Mouse (Mus musculus) midbrain, embryonic 14.5 days (tissue): Measurements from ENCODE around the gene Pde11a. TPM values are rescaled to one million over a fixed set of nuclear protein-coding genes. Genes with fewer than 3 reads are reported as not detected.
A peak's percentile ranks its signal among the peaks of the same experiment; 100 is the strongest.

Experiments
- ATAC-seq: fragments of 200-750 bp; cut with Nextera tagmentation; 2 replicates; pipeline ENCODE4 v1.8.0; 2017; ENCODE audit warnings: moderate number of reproducible peaks, moderate library complexity; ENCODE audit not compliant: low FRiP score, low TSS enrichment
- DNase-seq: peaks from one replicate; pipeline ENCODE4 v3.0.0-alpha.2; 2015
- H3K27ac ChIP-seq: fragments of 300-500 bp; sonication (generic); replicated peaks from 2 replicates; pipeline ENCODE4 v1.5.1; 2014; ENCODE audit warnings: mild to moderate bottlenecking, low read depth, low read length, moderate library complexity
- H3K27me3 ChIP-seq: fragments of 300-500 bp; sonication (generic); 2 replicates; pipeline ENCODE4 v1.6.1; 2014; ENCODE audit warnings: low read length, control low read depth, mixed read lengths; ENCODE audit not compliant: control insufficient read depth, insufficient read depth
- H3K36me3 ChIP-seq: fragments of 300-500 bp; sonication (generic); 2 replicates; pipeline ENCODE4 v1.6.1; 2014; ENCODE audit warnings: low read length, control low read depth; ENCODE audit not compliant: control insufficient read depth, insufficient read depth
- H3K4me1 ChIP-seq: fragments of 300-500 bp; sonication (generic); 2 replicates; pipeline ENCODE4 v1.6.1; 2014; ENCODE audit warnings: mild to moderate bottlenecking, antibody characterized with exemption, low read length, control low read depth; ENCODE audit not compliant: control insufficient read depth, insufficient read depth
- H3K4me2 ChIP-seq: fragments of 300-500 bp; sonication (generic); 2 replicates; pipeline ENCODE4 v1.6.1; 2014; ENCODE audit warnings: mild to moderate bottlenecking, low read length, moderate library complexity
- H3K4me3 ChIP-seq: fragments of 300-500 bp; sonication (generic); replicated peaks from 2 replicates; pipeline ENCODE4 v1.5.1; 2014; ENCODE audit warnings: low read depth, low read length
- H3K9ac ChIP-seq: fragments of 300-500 bp; sonication (generic); replicated peaks from 2 replicates; pipeline ENCODE4 v1.6.1; 2014; ENCODE audit warnings: mild to moderate bottlenecking, low read length, moderate library complexity
- H3K9me3 ChIP-seq: fragments of 300-500 bp; sonication (generic); 2 replicates; pipeline ENCODE4 v1.6.1; 2016; ENCODE audit warnings: low read length, control low read depth, mixed read lengths; ENCODE audit not compliant: control insufficient read depth
- WGBS: fragments of 180-500 bp; shearing (Covaris S2); extraction: QIAGEN DNeasy Blood & Tissue Kit; methylation state at CpG from one replicate; pipeline ENCODE4 v1.1.7; 2014; 5-methylcytosine and 5-hydroxymethylcytosine counted together
- polyA plus RNA-seq: library from polyadenylated mRNA; unstranded; fragments of >200 nt; fragmentation: Nextera tagmentation; extraction: Ambion mirVana; gene quantifications from 2 replicates; pipeline ENCODE4 v1.2.1, GENCODE M21; 2014

Pde11a gene
- polyA plus RNA-seq, 1 experiment from 2014 or later = 0.63 TPM

- H3K4me1 ChIP-seq = no peaks in the 10 kb centered on the region
- no peaks in the 10 kb centered on the region for H3K36me3 ChIP-seq
- no peaks in the 10 kb centered on the region for H3K9me3 ChIP-seq
- no peak for ATAC-seq
- no peak overlapping the region for H3K4me3 ChIP-seq
- no peaks in the 10 kb centered on the region for H3K27me3 ChIP-seq
- DNase-seq = no peak
- H3K4me2 ChIP-seq = no peak overlapping the region
- no peak overlapping the region for H3K9ac ChIP-seq
- 59% methylated on average over 2 of the region's 2 CpGs for WGBS
- no peak overlapping the region for H3K27ac ChIP-seq
Observed at GRCm38 (mm10) chr2:76158973-76159372, 179.6 kb downstream of the Pde11a start.

- H3K36me3 ChIP-seq = no peaks in the 10 kb centered on the region
- DNase-seq (no peak), ATAC-seq (no peak)
- no peaks in the 10 kb centered on the region for H3K4me1 ChIP-seq
- no peaks in the 10 kb centered on the region for H3K9me3 ChIP-seq
- H3K27me3 ChIP-seq = no peaks in the 10 kb centered on the region
- 47% methylated on average over 10 of the region's 10 CpGs for WGBS
- H3K4me3 ChIP-seq = no peak overlapping the region
- no peak overlapping the region for H3K4me2 ChIP-seq
- H3K9ac ChIP-seq = no peak overlapping the region
- no peak overlapping the region for H3K27ac ChIP-seq
Observed at GRCm38 (mm10) chr2:76141136-76141535, 197.4 kb downstream of the Pde11a start.

GRCm38 (mm10) chr2:76132983-76133382, 205.6 kb downstream of the Pde11a start:
- 67% methylated on average over 3 of the region's 3 CpGs for WGBS

GRCm38 (mm10) chr2:76129933-76130627, 208.5 kb downstream of the Pde11a start:
- Histone ChIP-seq H3K9ac (no peak overlapping the region), H3K4me1 (no peaks in the 10 kb centered on the region), H3K27ac (no peak overlapping the region), H3K9me3 (no peaks in the 10 kb centered on the region), H3K4me3 (no peak overlapping the region), H3K36me3 (no peaks in the 10 kb centered on the region), H3K4me2 (no peak overlapping the region), H3K27me3 (no peaks in the 10 kb centered on the region)
- DNase-seq (no peak), ATAC-seq (no peak)
- WGBS = 53% methylated on average over 12 of the region's 12 CpGs

More at GRCm38 (mm10) chr2:76132983-76133382, 205.6 kb downstream of the Pde11a start:
- no peaks in the 10 kb centered on the region for H3K27me3 ChIP-seq
- no peaks in the 10 kb centered on the region for H3K4me1 ChIP-seq
- H3K9me3 ChIP-seq = no peaks in the 10 kb centered on the region
- H3K9ac ChIP-seq = no peak overlapping the region
- ATAC-seq (no peak), DNase-seq (no peak)
- no peak overlapping the region for H3K4me3 ChIP-seq
- no peak overlapping the region for H3K4me2 ChIP-seq
- no peaks in the 10 kb centered on the region for H3K36me3 ChIP-seq
- H3K27ac ChIP-seq = no peak overlapping the region

- no peak overlapping the region for H3K4me3 ChIP-seq
- ATAC-seq = no peak
- no peaks in the 10 kb centered on the region for H3K4me1 ChIP-seq
- H3K36me3 ChIP-seq = no peaks in the 10 kb centered on the region
- no peaks in the 10 kb centered on the region for H3K27me3 ChIP-seq
- WGBS = 75% methylated on average over 8 of the region's 8 CpGs
- no peaks in the 10 kb centered on the region for H3K9me3 ChIP-seq
- no peak overlapping the region for H3K4me2 ChIP-seq
- no peak overlapping the region for H3K27ac ChIP-seq
- DNase-seq = no peak
- no peak overlapping the region for H3K9ac ChIP-seq
Observed at GRCm38 (mm10) chr2:76129058-76129437, 209.5 kb downstream of the Pde11a start.

GRCm38 (mm10) chr2:76128105-76129057, 210.2 kb downstream of the Pde11a start:
- no peaks in the 10 kb centered on the region for H3K4me1 ChIP-seq
- 64% methylated on average over 9 of the region's 9 CpGs for WGBS
- no peak overlapping the region for H3K4me3 ChIP-seq
- H3K9ac ChIP-seq = no peak overlapping the region
- no peak overlapping the region for H3K4me2 ChIP-seq
- no peak overlapping the region for H3K27ac ChIP-seq
- H3K27me3 ChIP-seq = no peaks in the 10 kb centered on the region
- DNase-seq = peak; percentile 45
- H3K9me3 ChIP-seq = no peaks in the 10 kb centered on the region
- ATAC-seq = no peak
- H3K36me3 ChIP-seq = no peaks in the 10 kb centered on the region

- H3K36me3 ChIP-seq = no peaks in the 10 kb centered on the region
- no peaks in the 10 kb centered on the region for H3K4me1 ChIP-seq
- ATAC-seq (no peak), DNase-seq (no peak)
- 92% methylated on average over 6 of the region's 6 CpGs for WGBS
- no peaks in the 10 kb centered on the region for H3K9me3 ChIP-seq
- no peak overlapping the region for H3K4me3 ChIP-seq
- H3K27ac ChIP-seq = no peak overlapping the region
- no peak overlapping the region for H3K9ac ChIP-seq
- no peak overlapping the region for H3K4me2 ChIP-seq
- H3K27me3 ChIP-seq = no peaks in the 10 kb centered on the region
Observed at GRCm38 (mm10) chr2:76126651-76127050, 211.9 kb downstream of the Pde11a start.

- WGBS = 73% methylated on average over 6 of the region's 6 CpGs
- ATAC-seq = no peak
- Histone ChIP-seq H3K27ac (no peak overlapping the region), H3K4me1 (no peaks in the 10 kb centered on the region), H3K4me3 (no peak overlapping the region), H3K27me3 (no peaks in the 10 kb centered on the region), H3K36me3 (no peaks in the 10 kb centered on the region), H3K4me2 (no peak overlapping the region), H3K9ac (no peak overlapping the region), H3K9me3 (no peaks in the 10 kb centered on the region)
- DNase-seq = no peak
Observed at GRCm38 (mm10) chr2:76124821-76125220, 213.8 kb downstream of the Pde11a start.
